Mouse (Mus musculus): ENCODE measurements around the gene Gabrg3.
"Not testable (repeated sequence)": the region's sequence is repeated elsewhere in the genome, so short reads cannot be mapped to it uniquely, and the experiment has no call there.

Gabrg3 gene

DNA sequence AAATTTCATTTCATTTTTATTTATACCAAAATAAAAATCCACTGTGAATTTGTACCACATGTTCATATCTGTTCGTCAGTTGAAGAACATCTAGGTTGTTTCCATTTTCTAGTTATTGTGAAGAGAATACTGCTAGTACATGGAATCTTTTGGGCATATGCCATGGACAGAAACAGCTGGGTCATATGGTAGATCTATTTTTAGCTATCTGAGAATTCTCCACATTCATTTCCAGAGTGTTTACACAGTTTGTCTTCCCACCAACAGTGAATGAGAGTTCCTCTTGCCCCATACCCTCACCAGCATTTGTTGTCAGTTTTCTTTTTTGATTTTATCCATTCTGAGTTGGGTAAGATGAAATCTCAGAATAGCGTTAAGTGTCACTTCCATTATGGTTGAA lies 75.0 kb downstream of the Gabrg3 start:
- DNase-seq (ENCODE audit: low spot score in 2 of 2): no peak

GRCm38 (mm10) chr7:57307337-57307736 lies 79.7 kb downstream of the Gabrg3 start:
- DNase-seq (ENCODE audit: low spot score in 2 of 2): no peak

DNA sequence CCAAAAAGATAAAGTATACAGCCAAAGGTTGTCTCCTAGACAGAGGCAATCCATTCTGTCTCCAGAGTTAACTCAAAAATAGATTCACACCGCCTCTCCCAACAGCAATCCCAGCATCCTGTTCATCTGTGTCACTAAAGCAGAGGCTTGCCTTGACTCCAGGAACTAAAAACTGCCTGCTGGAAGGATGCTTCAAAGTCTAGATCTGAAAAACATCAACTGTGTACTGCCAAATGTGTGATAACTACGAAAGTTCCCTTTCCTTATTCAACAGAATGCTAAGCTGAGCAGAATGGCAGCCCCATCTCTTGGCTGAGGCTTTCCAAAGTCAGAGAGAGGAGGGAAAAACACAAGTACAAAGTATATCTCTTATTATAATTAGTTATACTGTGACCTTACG lies 90.3 kb downstream of the Gabrg3 start:
- no peak for DNase-seq (ENCODE audit: low spot score in 2 of 2)

GRCm38 (mm10) chr7:57294127-57294526 lies 92.9 kb downstream of the Gabrg3 start:
- no peak for DNase-seq (ENCODE audit: low spot score in 2 of 2)

- no peak for DNase-seq (ENCODE audit: low spot score in 2 of 2)
These were observed 93.4 kb downstream of the Gabrg3 start for GRCm38 (mm10) chr7:57293564-57293963.

DNA sequence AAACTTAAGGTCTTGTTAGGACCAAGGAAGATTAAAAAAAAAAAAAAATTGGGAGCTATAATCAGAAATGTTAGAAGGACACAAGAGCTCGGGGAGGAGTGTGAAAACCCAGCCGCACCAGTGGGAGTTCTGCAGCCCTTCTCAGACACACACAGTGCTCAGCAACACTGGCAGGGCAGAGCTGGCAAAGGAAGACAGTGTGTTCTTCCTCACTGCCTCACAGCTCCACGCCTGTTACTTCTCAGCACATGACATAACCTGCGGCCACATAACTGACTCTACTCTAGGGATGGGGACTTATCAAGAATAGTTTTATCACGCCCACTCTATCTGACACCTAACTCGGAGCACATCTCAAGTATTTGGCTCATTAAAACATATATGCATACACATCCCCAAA lies 103.8 kb downstream of the Gabrg3 start:
- DNase-seq (ENCODE audit: low spot score in 2 of 2): no peak

- DNase-seq (ENCODE audit: low spot score in 2 of 2): no peak
These were observed 108.1 kb downstream of the Gabrg3 start for GRCm38 (mm10) chr7:57278841-57279240.

- DNase-seq (ENCODE audit: low spot score in 2 of 2): no peak
These were observed 126.8 kb downstream of the Gabrg3 start for GRCm38 (mm10) chr7:57260201-57260600.

GRCm38 (mm10) chr7:57258893-57259574 lies 128.0 kb downstream of the Gabrg3 start:
- no peak for DNase-seq (ENCODE audit: low spot score in 2 of 2)

GRCm38 (mm10) chr7:57243981-57244380 lies 143.0 kb downstream of the Gabrg3 start:
- DNase-seq (ENCODE audit: low spot score in 2 of 2): no peak

GRCm38 (mm10) chr7:57214119-57214518 lies 172.9 kb downstream of the Gabrg3 start:
- DNase-seq (ENCODE audit: low spot score in 2 of 2): no peak

DNA sequence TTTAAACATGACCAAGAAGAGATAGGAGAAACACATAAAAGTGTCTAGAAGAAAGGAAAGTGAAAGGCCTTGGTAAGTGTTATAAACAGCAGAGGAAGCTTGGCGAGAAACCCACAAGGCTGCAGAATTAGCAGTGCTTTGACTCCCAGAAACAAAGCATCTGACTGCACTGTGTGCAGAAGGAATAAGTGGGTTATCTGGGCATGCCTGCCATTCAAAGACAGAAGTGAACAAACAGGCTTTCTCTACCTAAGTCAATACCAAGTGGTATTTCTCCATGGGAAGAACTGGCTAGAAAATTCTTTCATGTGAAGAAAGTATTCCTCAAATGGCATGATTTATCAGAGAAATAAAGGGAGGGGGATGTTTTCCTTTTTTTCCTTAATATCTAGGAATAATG lies 201.0 kb downstream of the Gabrg3 start:
- no peak for DNase-seq (ENCODE audit: low spot score in 2 of 2)

- not testable (repeated sequence) for DNase-seq (ENCODE audit: low spot score in 2 of 2)
These were observed 211.0 kb downstream of the Gabrg3 start for GRCm38 (mm10) chr7:57175891-57176545.

- DNase-seq (ENCODE audit: low spot score in 2 of 2): peak in 1 of 2 experiments; percentile 12
These were observed 220.1 kb downstream of the Gabrg3 start for GRCm38 (mm10) chr7:57166931-57167330.

- peak in 1 of 2 experiments; percentile 60 for DNase-seq (ENCODE audit: low spot score in 2 of 2)
These were observed 228.8 kb downstream of the Gabrg3 start for GRCm38 (mm10) chr7:57158211-57158610.

DNA sequence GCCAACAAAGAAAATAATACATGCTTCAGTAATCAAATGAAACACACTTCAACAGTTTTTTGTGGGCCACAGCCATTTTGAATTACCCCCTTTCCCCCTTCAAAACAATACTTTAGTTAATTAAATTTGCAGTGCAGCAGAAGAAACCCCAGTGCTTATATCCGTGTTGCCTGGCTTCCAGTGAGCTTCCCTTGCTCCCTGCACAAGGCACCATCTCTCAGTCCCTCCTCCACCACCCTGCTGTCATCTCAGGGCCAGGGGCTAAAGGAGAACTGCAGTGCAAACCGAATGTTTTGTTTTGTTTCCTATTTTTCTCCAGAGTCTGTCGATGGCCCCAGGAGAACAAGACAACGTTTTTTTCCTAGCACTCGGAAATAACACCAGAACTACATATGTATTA lies 233.2 kb downstream of the Gabrg3 start:
- DNase-seq (ENCODE audit: low spot score in 2 of 2): no peak

DNA sequence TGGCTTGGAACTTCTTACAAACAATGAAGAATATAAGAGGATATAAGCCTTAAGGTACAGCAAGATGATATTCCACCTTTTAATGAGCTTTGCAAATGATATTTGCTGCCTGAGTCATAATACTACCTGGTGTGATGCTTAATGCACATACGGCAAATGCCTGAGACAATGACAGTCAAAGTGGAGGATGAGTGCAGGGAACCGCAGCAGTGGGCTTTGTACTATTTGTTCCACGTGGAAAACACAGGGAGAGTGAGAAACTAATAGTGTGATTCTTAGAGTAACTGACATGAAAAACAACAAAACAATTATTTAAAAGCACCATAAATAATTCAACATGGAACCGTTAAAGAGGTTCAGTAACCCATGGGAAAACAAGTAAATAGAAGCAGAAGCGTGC lies 236.2 kb downstream of the Gabrg3 start:
- no peak for DNase-seq (ENCODE audit: low spot score in 2 of 2)

DNA sequence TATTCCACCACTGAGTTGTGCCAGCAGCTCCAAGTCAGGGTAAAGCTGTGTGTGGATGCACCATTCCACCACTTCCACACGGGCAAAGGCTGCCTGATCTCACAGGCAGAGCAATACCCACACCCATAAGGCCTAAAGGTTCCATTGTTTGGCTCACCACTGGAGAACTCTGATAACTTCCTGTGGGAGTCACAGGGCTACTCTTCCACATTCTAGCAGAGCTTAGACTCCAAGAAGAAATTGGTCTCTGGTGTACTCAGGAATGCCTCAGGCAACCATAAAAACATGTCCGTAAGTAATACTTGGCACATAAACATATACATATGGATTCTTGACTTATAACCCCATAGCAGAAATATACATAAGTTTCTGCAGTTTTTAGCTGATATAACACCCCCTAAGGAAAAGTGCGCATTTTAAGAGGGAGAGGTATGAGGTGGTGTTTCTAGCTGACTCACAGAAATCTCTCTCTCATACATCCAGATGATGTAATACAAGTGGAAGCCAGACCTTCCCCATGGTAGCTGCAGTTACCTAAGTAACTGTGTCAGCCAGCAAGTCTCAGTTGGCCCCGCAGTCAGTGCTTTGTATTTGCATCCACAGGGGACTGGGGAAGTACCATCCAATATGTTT lies 248.8 kb downstream of the Gabrg3 start:
- no peak for DNase-seq (ENCODE audit: low spot score in 2 of 2)

DNA sequence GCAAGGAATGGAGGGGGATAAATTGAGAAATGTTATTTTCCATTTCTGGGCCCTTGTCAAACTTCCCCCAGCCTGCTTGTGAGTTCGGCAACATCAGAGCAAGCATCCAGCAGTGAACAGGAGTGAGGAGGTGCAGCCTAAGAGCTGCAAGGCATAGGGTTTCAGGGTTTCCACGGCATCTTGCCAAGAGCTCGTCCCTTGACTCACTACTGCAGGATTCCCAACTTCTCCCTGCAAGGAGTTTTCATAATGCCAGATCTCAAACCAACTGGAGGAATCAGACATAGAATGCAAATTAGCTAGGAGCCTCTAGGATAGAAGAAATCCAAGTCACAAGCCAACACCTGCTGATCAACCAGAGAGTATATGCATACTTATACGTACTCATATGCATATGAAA lies 254.0 kb downstream of the Gabrg3 start:
- no peak for DNase-seq (ENCODE audit: low spot score in 2 of 2)

DNA sequence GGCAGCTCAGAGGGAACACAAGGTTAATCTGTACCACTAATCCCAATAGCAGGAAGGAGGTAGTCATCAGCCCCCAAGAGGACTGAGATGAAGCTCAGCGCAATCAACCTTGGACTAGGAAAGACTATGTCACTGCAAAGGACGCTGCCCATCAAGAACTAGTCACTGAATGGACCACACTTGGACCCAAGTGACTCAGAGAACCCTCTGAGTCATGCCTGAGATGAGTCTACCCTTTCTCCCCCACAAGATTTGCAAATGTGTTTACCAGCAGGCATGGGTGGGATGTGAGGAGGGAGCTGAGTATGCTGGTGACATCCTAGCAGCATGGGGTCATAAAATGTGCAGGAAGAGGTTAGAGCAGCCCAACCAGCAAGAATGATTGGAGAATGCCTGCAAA lies 254.5 kb downstream of the Gabrg3 start:
- DNase-seq (ENCODE audit: low spot score in 2 of 2): no peak

DNA sequence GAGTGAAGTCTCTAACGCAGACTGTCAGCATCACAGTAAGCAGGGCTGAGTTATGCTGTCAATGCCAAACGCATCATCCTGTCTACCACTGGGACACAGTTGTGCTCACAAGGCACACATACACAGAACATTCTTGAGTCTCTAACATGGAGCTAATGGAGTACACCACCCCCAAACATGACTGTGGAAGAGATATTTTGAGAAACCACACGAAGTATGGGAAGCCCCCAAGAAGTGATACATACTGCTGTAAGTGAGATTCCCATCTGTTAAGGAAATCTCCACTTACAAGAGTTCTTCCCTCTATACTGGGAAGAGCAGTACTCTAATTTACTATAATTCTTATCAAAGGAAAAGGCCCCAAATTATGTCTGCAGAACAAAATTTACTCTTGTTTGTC lies 286.9 kb downstream of the Gabrg3 start:
- no peak for DNase-seq (ENCODE audit: low spot score in 2 of 2)

- DNase-seq (ENCODE audit: low spot score in 2 of 2): no peak
These were observed 304.9 kb downstream of the Gabrg3 start for GRCm38 (mm10) chr7:57082071-57082470.

Data from urinary bladder, postnatal 36 days (tissue).